Mouse (Mus musculus) layer of hippocampus, adult 2 months (tissue): Measurements from ENCODE around the gene Leng9. TPM values are rescaled to one million over a fixed set of nuclear protein-coding genes. Genes with fewer than 3 reads are reported as not detected.

ENCODE experiments used
- DNase-seq, 2 experiments: peaks; one replicate each; pipeline ENCODE4 v3.0.0; 2022; ENCODE audit warnings: low spot score in 2 of 2
- H3K27ac ChIP-seq: fragments of 200-600 bp; 2 replicates; pipeline ENCODE4 v1.8.1; 2022
- H3K4me3 ChIP-seq: fragments of 200-600 bp; 2 replicates; pipeline ENCODE4 v1.8.1; 2022; ENCODE audit warnings: mild to moderate bottlenecking
- CTCF ChIP-seq: fragments of 200-600 bp; conservative IDR thresholded peaks from 2 replicates; pipeline ENCODE4 v1.8.1; 2022; ENCODE audit warnings: antibody characterized with exemption, mild to moderate bottlenecking, moderate library complexity
- total RNA-seq, 2 experiments: library from RNA; stranded (reverse); gene quantifications; 2 replicates each; pipeline ENCODE4 v1.2.3; 2021

The Leng9 gene
- total RNA-seq, 2 experiments from 2014 or later = 5.6 to 6.6 TPM

GRCm38 (mm10) chr7:4111766-4112165, 38.4 kb downstream of the Leng9 start:
- H3K27ac ChIP-seq = peak overlapping the region; percentile 74
- no peak for DNase-seq

GRCm38 (mm10) chr7:4103411-4103810, 46.8 kb downstream of the Leng9 start:
- H3K4me3 ChIP-seq = no peak overlapping the region
- H3K27ac ChIP-seq = peak overlapping the region; percentile 16; the same call in 1 of the 2 replicates
- peak in 1 of 2 experiments; percentile 70 for DNase-seq
- TF ChIP-seq CTCF = peak; percentile 81

More at GRCm38 (mm10) chr7:4111766-4112165, 38.4 kb downstream of the Leng9 start:
- TF ChIP-seq CTCF = no peak
- no peak overlapping the region for H3K4me3 ChIP-seq

- H3K4me3 ChIP-seq = no peak overlapping the region
- no peak overlapping the region for H3K27ac ChIP-seq
- DNase-seq = no peak
- TF ChIP-seq CTCF = no peak
Observed at GRCm38 (mm10) chr7:4101144-4101543, 49.0 kb downstream of the Leng9 start.

GRCm38 (mm10) chr7:4098832-4099231, 51.3 kb downstream of the Leng9 start:
- H3K27ac ChIP-seq = no peak overlapping the region
- no peak for DNase-seq
- H3K4me3 ChIP-seq = no peak overlapping the region
- no peak for TF ChIP-seq CTCF

- TF ChIP-seq CTCF = no peak
- DNase-seq = no peak
- Histone ChIP-seq H3K27ac (no peak overlapping the region), H3K4me3 (no peak overlapping the region)
Observed at GRCm38 (mm10) chr7:4098301-4098700, 51.9 kb downstream of the Leng9 start.

Other genes starting within 250 kb of the Leng9 start
- gene Lilra6, start 234.9 kb downstream of the Leng9 start, total RNA-seq = not detected
- 1 to 10 TPM; 5.2 to 7.1 TPM for gene Lair1, start 87.2 kb downstream of the Leng9 start, total RNA-seq
- 100 to 1,000 TPM; 526 to 562 TPM for gene Ttyh1, start 31.0 kb downstream of the Leng9 start, total RNA-seq
- 100 to 1,000 TPM; 189 to 218 TPM for gene Leng8, start 13.3 kb downstream of the Leng9 start, total RNA-seq
- 1 to 10 TPM; 1.1 to 1.7 TPM for gene Cdc42ep5, start 14.5 kb upstream of the Leng9 start, total RNA-seq
- gene Lilra5, start 87.4 kb upstream of the Leng9 start, total RNA-seq = not detected
- not detected for gene Ncr1, start 187.3 kb upstream of the Leng9 start, total RNA-seq
- not detected for gene Gp6, start 247.4 kb upstream of the Leng9 start, total RNA-seq